Mouse (Mus musculus) left cerebral cortex, postnatal 10 days (tissue): Measurements from ENCODE around the gene Gdpd5. TPM values are rescaled to one million over a fixed set of nuclear protein-coding genes. Genes with fewer than 3 reads are reported as not detected.
A peak's percentile ranks its signal among the peaks of the same experiment; 100 is the strongest.

Source experiments
- DNase-seq, 2 experiments: peaks; one replicate each; pipeline ENCODE4 v3.0.0; 2021 to 2022; ENCODE audit warnings: low spot score in 2 of 2, mixed read lengths in 1 of 2; ENCODE audit errors: extremely low spot score in 1 of 2
- intact Hi-C: fragments of 180-260 bp; cut with DNase I; formaldehyde crosslinking; loops from one replicate; pipeline ENCODE4 v1.15.1; 2025
- total RNA-seq, 2 experiments: library from RNA; stranded (reverse); gene quantifications; 2 replicates each; pipeline ENCODE4 v1.2.3; 2021

Gene Gdpd5
- total RNA-seq, 2 experiments from 2014 or later = 34.2 to 35.5 TPM

- DNase-seq = peak in 1 of 2 experiments; percentile 26
- intact Hi-C loops = loop anchor here (10.0 kb wide), 1 partner anchor 184 kb away; no protein-coding TSS in a partner anchor
Observed at GRCm38 (mm10) chr7:99458849-99459248, 77.6 kb downstream of the Gdpd5 start.

GRCm38 (mm10) chr7:99459888-99460652 is 78.9 kb downstream of the Gdpd5 start:
- no peak for DNase-seq

GRCm38 (mm10) chr7:99463120-99463519 is 81.9 kb downstream of the Gdpd5 start:
- DNase-seq = no peak
- intact Hi-C loops = no loop called here

More at GRCm38 (mm10) chr7:99459888-99460652, 78.9 kb downstream of the Gdpd5 start:
- intact Hi-C loops = loop anchor here (10.0 kb wide), 1 partner anchor 185 kb away; no protein-coding TSS in a partner anchor

- peak in 1 of 2 experiments; percentile 57 for DNase-seq
Observed at GRCm38 (mm10) chr7:99465811-99466210, 84.6 kb downstream of the Gdpd5 start, which contains the start of gene Klhl35. TSS of gene Klhl35 (plus strand) at chr7:99466004.

GRCm38 (mm10) chr7:99467916-99468282 is 86.7 kb downstream of the Gdpd5 start:
- DNase-seq = peak; percentile 40 to 74
- intact Hi-C loops = no loop called here

More at GRCm38 (mm10) chr7:99465811-99466210, 84.6 kb downstream of the Gdpd5 start, which contains the start of gene Klhl35:
- intact Hi-C loops = no loop called here

GRCm38 (mm10) chr7:99468283-99469132 is 87.3 kb downstream of the Gdpd5 start:
- peak; percentile 58 to 92 for DNase-seq
- intact Hi-C loops = no loop called here

- peak in 1 of 2 experiments; percentile 73 for DNase-seq
- intact Hi-C loops = no loop called here
Observed at GRCm38 (mm10) chr7:99469680-99470405, 88.6 kb downstream of the Gdpd5 start.

- DNase-seq = peak in 1 of 2 experiments; percentile 34
- intact Hi-C loops = no loop called here
Observed at GRCm38 (mm10) chr7:99471578-99471977, 90.4 kb downstream of the Gdpd5 start.

- DNase-seq = peak in 1 of 2 experiments; percentile 56
- intact Hi-C loops = no loop called here
Observed at GRCm38 (mm10) chr7:99473638-99474407, 92.6 kb downstream of the Gdpd5 start.

GRCm38 (mm10) chr7:99474836-99475561 is 93.8 kb downstream of the Gdpd5 start:
- intact Hi-C loops = no loop called here
- DNase-seq = peak in 1 of 2 experiments; percentile 54

GRCm38 (mm10) chr7:99475562-99475911 is 94.3 kb downstream of the Gdpd5 start:
- intact Hi-C loops = no loop called here

GRCm38 (mm10) chr7:99476558-99477114 is 95.4 kb downstream of the Gdpd5 start:
- no peak for DNase-seq
- intact Hi-C loops = no loop called here

More at GRCm38 (mm10) chr7:99475562-99475911, 94.3 kb downstream of the Gdpd5 start:
- DNase-seq = no peak

GRCm38 (mm10) chr7:99477235-99477634 is 96.0 kb downstream of the Gdpd5 start:
- DNase-seq = no peak
- intact Hi-C loops = no loop called here

GRCm38 (mm10) chr7:99482637-99483036 is 101.4 kb downstream of the Gdpd5 start:
- no peak for DNase-seq
- intact Hi-C loops = no loop called here

GRCm38 (mm10) chr7:99483271-99483923 is 102.2 kb downstream of the Gdpd5 start, which contains the start of gene Rps3:
TSS of gene Rps3 (minus strand) at chr7:99483738.
- DNase-seq = peak; percentile 95 to 97
- intact Hi-C loops = no loop called here

- intact Hi-C loops = no loop called here
- no peak for DNase-seq
Observed at GRCm38 (mm10) chr7:99483924-99484319, 102.7 kb downstream of the Gdpd5 start.

- DNase-seq = no peak
- intact Hi-C loops = no loop called here
Observed at GRCm38 (mm10) chr7:99484679-99485078, 103.5 kb downstream of the Gdpd5 start.
